Mouse (Mus musculus): ENCODE data around the gene Disp2. TPM values are rescaled to one million over a fixed set of nuclear protein-coding genes. Genes with fewer than 3 reads are reported as not detected.

Disp2 gene
- polyA plus RNA-seq, 1 experiment from 2014 or later, result 2.5 TPM

GRCm38 (mm10) chr2:118789501-118789900, 10.0 kb downstream of the Disp2 start:
- 92% methylated on average over 11 of the region's 11 CpGs for WGBS
- 0 out of 2 replicates have a peak, but pooled peaks cover 3% of the 10 kb centered on the region for H3K27me3 ChIP-seq (replicated peaks; ENCODE audit: control insufficient read depth, insufficient read depth, low read length)
- H3K36me3 ChIP-seq (ENCODE audit: control insufficient read depth, insufficient read depth), result no peaks in the 10 kb centered on the region
- no peak overlapping the region for H3K27ac ChIP-seq (ENCODE audit: low read depth, low read length)
- no peak for ATAC-seq
- H3K4me1 ChIP-seq (replicated peaks; ENCODE audit: control insufficient read depth, insufficient read depth, low read length), result no peaks in the 10 kb centered on the region; the same call in 1 of the 2 replicates
- no peak overlapping the region for H3K9ac ChIP-seq (ENCODE audit: low read depth, low read length)
- H3K9me3 ChIP-seq (ENCODE audit: control insufficient read depth), result no peaks in the 10 kb centered on the region
- TF ChIP-seq CTCF (IDR thresholded peaks at IDR 0.05; ENCODE audit: low read depth), result no peak
- no peak overlapping the region for H3K4me2 ChIP-seq (replicated peaks; ENCODE audit: low read depth)
- no peak overlapping the region for H3K4me3 ChIP-seq (ENCODE audit: low read depth, low read length)

- Histone ChIP-seq H3K27ac (ENCODE audit: low read depth, low read length) (no peak overlapping the region), H3K4me3 (ENCODE audit: low read depth, low read length) (0 out of 2 replicates have a peak overlapping the region, but pooled peaks have one; percentile 12), H3K9me3 (ENCODE audit: control insufficient read depth) (no peaks in the 10 kb centered on the region), H3K27me3 (replicated peaks; ENCODE audit: control insufficient read depth, insufficient read depth, low read length) (0 out of 2 replicates have a peak, but pooled peaks cover 3% of the 10 kb centered on the region), H3K36me3 (ENCODE audit: control insufficient read depth, insufficient read depth) (no peaks in the 10 kb centered on the region), H3K9ac (ENCODE audit: low read depth, low read length) (0 out of 2 replicates have a peak overlapping the region, but pooled peaks have one; percentile 11), H3K4me1 (replicated peaks; ENCODE audit: control insufficient read depth, insufficient read depth, low read length) (no peaks in the 10 kb centered on the region; the same call in 1 of the 2 replicates), H3K4me2 (replicated peaks; ENCODE audit: low read depth) (peak overlapping the region; percentile 60)
- no peak for ATAC-seq
- no peak for TF ChIP-seq CTCF (IDR thresholded peaks at IDR 0.05; ENCODE audit: low read depth)
- WGBS, result 63% methylated on average over 12 of the region's 12 CpGs
Measured at GRCm38 (mm10) chr2:118790221-118790550, 10.7 kb downstream of the Disp2 start.

GRCm38 (mm10) chr2:118790551-118791525, 11.3 kb downstream of the Disp2 start:
- H3K9ac ChIP-seq (ENCODE audit: low read depth, low read length), result 0 out of 2 replicates have a peak overlapping the region, but pooled peaks have one; percentile 11
- peak; percentile 65 for ATAC-seq
- H3K4me3 ChIP-seq (ENCODE audit: low read depth, low read length), result peak overlapping the region; percentile 12; the same call in 1 of the 2 replicates
- peak overlapping the region; percentile 60 for H3K4me2 ChIP-seq (replicated peaks; ENCODE audit: low read depth)
- H3K36me3 ChIP-seq (ENCODE audit: control insufficient read depth, insufficient read depth), result no peaks in the 10 kb centered on the region
- peak; percentile 86 for TF ChIP-seq CTCF (IDR thresholded peaks at IDR 0.05; ENCODE audit: low read depth)
- peak overlapping the region; percentile 21 for H3K27ac ChIP-seq (ENCODE audit: low read depth, low read length)
- H3K9me3 ChIP-seq (ENCODE audit: control insufficient read depth), result no peaks in the 10 kb centered on the region
- WGBS, result 22% methylated on average over 44 of the region's 44 CpGs
- H3K4me1 ChIP-seq (replicated peaks; ENCODE audit: control insufficient read depth, insufficient read depth, low read length), result no peaks in the 10 kb centered on the region; the same call in 1 of the 2 replicates
- H3K27me3 ChIP-seq (replicated peaks; ENCODE audit: control insufficient read depth, insufficient read depth, low read length), result 0 out of 2 replicates have a peak, but pooled peaks cover 3% of the 10 kb centered on the region

GRCm38 (mm10) chr2:118791591-118792258, 12.2 kb downstream of the Disp2 start:
- Histone ChIP-seq H3K9ac (ENCODE audit: low read depth, low read length) (no peak overlapping the region), H3K4me2 (replicated peaks; ENCODE audit: low read depth) (peak overlapping the region; percentile 60; the same call in 1 of the 2 replicates), H3K27ac (ENCODE audit: low read depth, low read length) (peak overlapping the region; percentile 21; the same call in 1 of the 2 replicates), H3K36me3 (ENCODE audit: control insufficient read depth, insufficient read depth) (no peaks in the 10 kb centered on the region), H3K27me3 (replicated peaks; ENCODE audit: control insufficient read depth, insufficient read depth, low read length) (0 out of 2 replicates have a peak, but pooled peaks cover 3% of the 10 kb centered on the region), H3K4me3 (ENCODE audit: low read depth, low read length) (no peak overlapping the region), H3K9me3 (ENCODE audit: control insufficient read depth) (no peaks in the 10 kb centered on the region), H3K4me1 (replicated peaks; ENCODE audit: control insufficient read depth, insufficient read depth, low read length) (no peaks in the 10 kb centered on the region; the same call in 1 of the 2 replicates)
- peak; percentile 57 for ATAC-seq
- 77% methylated on average over 26 of the region's 26 CpGs for WGBS
- TF ChIP-seq CTCF (IDR thresholded peaks at IDR 0.05; ENCODE audit: low read depth), result no peak

- Histone ChIP-seq H3K36me3 (ENCODE audit: control insufficient read depth, insufficient read depth) (no peaks in the 10 kb centered on the region), H3K27ac (ENCODE audit: low read depth, low read length) (no peak overlapping the region), H3K4me3 (ENCODE audit: low read depth, low read length) (no peak overlapping the region), H3K4me1 (replicated peaks; ENCODE audit: control insufficient read depth, insufficient read depth, low read length) (no peaks in the 10 kb centered on the region; the same call in 1 of the 2 replicates), H3K4me2 (replicated peaks; ENCODE audit: low read depth) (no peak overlapping the region), H3K27me3 (replicated peaks; ENCODE audit: control insufficient read depth, insufficient read depth, low read length) (0 out of 2 replicates have a peak, but pooled peaks cover 3% of the 10 kb centered on the region), H3K9me3 (ENCODE audit: control insufficient read depth) (no peaks in the 10 kb centered on the region), H3K9ac (ENCODE audit: low read depth, low read length) (no peak overlapping the region)
- WGBS, result 79% methylated on average over 4 of the region's 4 CpGs
- TF ChIP-seq CTCF (IDR thresholded peaks at IDR 0.05; ENCODE audit: low read depth), result no peak
- no peak for ATAC-seq
Measured at GRCm38 (mm10) chr2:118792259-118792613, 12.7 kb downstream of the Disp2 start.

GRCm38 (mm10) chr2:118793636-118794035, 14.1 kb downstream of the Disp2 start:
- Histone ChIP-seq H3K27ac (ENCODE audit: low read depth, low read length) (no peak overlapping the region), H3K4me3 (ENCODE audit: low read depth, low read length) (no peak overlapping the region), H3K36me3 (ENCODE audit: control insufficient read depth, insufficient read depth) (no peaks in the 10 kb centered on the region), H3K9me3 (ENCODE audit: control insufficient read depth) (no peaks in the 10 kb centered on the region), H3K4me1 (replicated peaks; ENCODE audit: control insufficient read depth, insufficient read depth, low read length) (no peaks in the 10 kb centered on the region; the same call in 1 of the 2 replicates), H3K27me3 (replicated peaks; ENCODE audit: control insufficient read depth, insufficient read depth, low read length) (0 out of 2 replicates have a peak, but pooled peaks cover 3% of the 10 kb centered on the region), H3K4me2 (replicated peaks; ENCODE audit: low read depth) (no peak overlapping the region), H3K9ac (ENCODE audit: low read depth, low read length) (no peak overlapping the region)
- no peak for TF ChIP-seq CTCF (IDR thresholded peaks at IDR 0.05; ENCODE audit: low read depth)
- 86% methylated on average over 4 of the region's 4 CpGs for WGBS
- no peak for ATAC-seq

All from intestine, postnatal 0 days (tissue).